Mouse (Mus musculus): ENCODE results near the gene Tns1. TPM values are rescaled to one million over a fixed set of nuclear protein-coding genes. Genes with fewer than 3 reads are reported as not detected.

Tns1 gene
- polyA plus RNA-seq, 1 experiment from 2014 or later: 8.2 TPM

DNA sequence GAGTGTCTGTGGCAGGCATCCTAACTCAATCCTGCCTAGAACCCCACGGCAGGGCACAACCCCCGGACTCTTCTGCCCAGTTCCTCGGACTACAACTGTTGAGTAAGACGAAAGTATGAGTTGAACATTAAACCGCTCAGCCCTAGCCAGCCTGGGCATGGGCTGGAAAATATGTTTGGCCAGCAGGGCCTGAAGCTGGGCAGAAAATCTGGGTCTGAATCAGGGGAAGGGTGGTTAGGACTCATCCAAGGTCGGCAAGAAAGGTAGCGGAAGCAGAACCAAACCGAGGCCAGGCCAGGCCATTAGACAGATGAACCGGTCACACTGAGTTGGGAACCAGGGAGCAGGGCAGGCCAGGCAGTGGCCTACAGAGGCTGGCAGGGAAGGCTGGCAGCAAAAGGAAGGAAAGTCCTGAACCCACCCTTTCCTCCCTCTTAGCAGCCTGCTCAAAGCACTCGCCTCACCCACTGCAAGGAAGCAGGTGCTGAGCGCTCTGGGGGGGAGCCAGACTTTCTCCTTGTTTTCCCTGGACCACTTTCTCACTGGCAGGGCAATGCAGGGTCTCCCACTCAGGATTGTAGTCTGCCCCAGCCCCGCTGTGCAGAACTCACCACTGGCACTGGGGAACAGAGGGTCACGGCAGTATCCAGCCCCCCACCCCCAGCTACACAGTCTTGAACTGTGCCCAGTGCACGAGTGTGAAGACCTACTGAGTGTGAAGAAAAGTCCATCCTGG is 110.8 kb downstream of the Tns1 start:
- Histone ChIP-seq H3K4me1 (ENCODE audit: control insufficient read depth, insufficient read depth, low read length) (no peaks in the 10 kb centered on the region), H3K4me2 (ENCODE audit: low read length) (no peak overlapping the region), H3K27ac (ENCODE audit: low read length) (no peak overlapping the region), H3K4me3 (ENCODE audit: low read depth, low read length) (no peak overlapping the region), H3K27me3 (ENCODE audit: control insufficient read depth, insufficient read depth, low read depth, low read length) (no peaks in the 10 kb centered on the region), H3K9ac (ENCODE audit: low read depth, low read length) (no peak overlapping the region), H3K9me3 (replicated peaks; ENCODE audit: control insufficient read depth, low read length, poor library complexity, severe bottlenecking) (no peaks in the 10 kb centered on the region), H3K36me3 (ENCODE audit: control insufficient read depth, insufficient read depth, low read length) (no peaks in the 10 kb centered on the region)
- 89% methylated on average over 14 of the region's 14 CpGs for WGBS
- ATAC-seq: no peak

DNA sequence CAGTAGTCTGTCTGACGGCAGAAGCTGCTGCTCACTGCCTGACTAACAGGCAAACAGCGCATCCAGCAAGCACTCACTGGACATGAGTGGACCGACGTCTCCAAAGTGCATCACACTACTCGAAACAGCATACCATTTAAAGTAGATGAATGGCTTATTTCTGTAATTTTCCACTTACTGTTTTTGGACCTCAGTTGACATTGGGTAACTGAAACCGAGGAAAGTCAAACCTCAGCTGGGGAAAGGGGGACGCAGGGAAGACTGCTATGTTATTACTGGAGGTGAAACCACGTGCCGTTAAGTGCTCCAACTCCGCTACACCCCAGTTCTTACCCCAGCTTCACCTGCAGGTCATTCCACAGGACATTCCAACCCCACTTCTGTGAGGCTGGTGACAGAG is 111.5 kb downstream of the Tns1 start:
- 92% methylated on average over 10 of the region's 10 CpGs for WGBS
- H3K27ac ChIP-seq (ENCODE audit: low read length): no peak overlapping the region
- ATAC-seq: no peak

DNA sequence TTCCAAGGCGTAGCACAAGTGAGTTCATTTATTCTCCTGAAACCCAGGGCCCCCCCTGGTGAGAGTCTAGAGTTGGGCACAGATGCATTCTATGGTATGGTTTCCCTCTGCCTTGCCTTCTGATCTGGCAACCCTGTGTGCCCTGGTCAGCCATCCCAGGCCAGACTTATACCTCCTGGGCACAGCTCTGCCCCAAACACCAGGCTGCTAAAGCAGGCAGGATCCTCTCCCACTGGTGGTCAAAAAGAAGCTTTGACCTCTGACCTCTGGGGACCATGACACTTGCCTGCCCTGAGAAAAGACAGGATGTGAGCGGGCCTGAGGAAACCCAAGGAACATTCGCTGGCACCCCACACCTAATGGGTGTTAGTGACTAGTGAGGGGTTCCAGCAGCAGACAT is 114.8 kb downstream of the Tns1 start:
- Histone ChIP-seq H3K9ac (ENCODE audit: low read depth, low read length) (no peak overlapping the region), H3K27me3 (ENCODE audit: control insufficient read depth, insufficient read depth, low read depth, low read length) (no peaks in the 10 kb centered on the region), H3K4me3 (ENCODE audit: low read depth, low read length) (no peak overlapping the region), H3K36me3 (ENCODE audit: control insufficient read depth, insufficient read depth, low read length) (no peaks in the 10 kb centered on the region), H3K4me2 (ENCODE audit: low read length) (no peak overlapping the region), H3K27ac (ENCODE audit: low read length) (no peak overlapping the region), H3K9me3 (replicated peaks; ENCODE audit: control insufficient read depth, low read length, poor library complexity, severe bottlenecking) (no peaks in the 10 kb centered on the region), H3K4me1 (ENCODE audit: control insufficient read depth, insufficient read depth, low read length) (no peaks in the 10 kb centered on the region)
- no peak for ATAC-seq
- WGBS: 92% methylated on average over 3 of the region's 3 CpGs

More for the DNA sequence above, 111.5 kb downstream of the Tns1 start:
- H3K36me3 ChIP-seq (ENCODE audit: control insufficient read depth, insufficient read depth, low read length): no peaks in the 10 kb centered on the region
- H3K4me1 ChIP-seq (ENCODE audit: control insufficient read depth, insufficient read depth, low read length): no peaks in the 10 kb centered on the region
- H3K4me3 ChIP-seq (ENCODE audit: low read depth, low read length): no peak overlapping the region
- H3K4me2 ChIP-seq (ENCODE audit: low read length): no peak overlapping the region
- no peaks in the 10 kb centered on the region for H3K9me3 ChIP-seq (replicated peaks; ENCODE audit: control insufficient read depth, low read length, poor library complexity, severe bottlenecking)
- no peaks in the 10 kb centered on the region for H3K27me3 ChIP-seq (ENCODE audit: control insufficient read depth, insufficient read depth, low read depth, low read length)
- H3K9ac ChIP-seq (ENCODE audit: low read depth, low read length): no peak overlapping the region

DNA sequence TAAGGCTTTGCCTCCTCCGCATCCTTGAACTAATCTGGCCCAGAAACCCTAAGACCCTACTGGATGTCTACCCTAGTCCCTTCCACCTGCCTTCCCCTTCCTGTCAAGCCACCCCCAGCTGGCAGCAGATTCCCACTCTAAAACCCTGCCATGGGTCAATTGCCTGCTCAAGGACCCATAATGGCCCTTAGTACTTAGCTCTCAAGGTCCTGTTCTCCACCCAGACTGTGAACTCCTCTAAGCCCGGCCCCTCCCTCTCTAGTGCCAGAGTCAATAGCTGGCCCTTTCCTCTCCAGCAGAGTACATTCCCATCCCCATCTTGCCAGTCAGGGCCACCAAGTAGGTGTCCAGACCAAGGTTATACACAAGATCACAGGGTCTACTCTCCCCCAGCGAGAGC is 115.3 kb downstream of the Tns1 start:
- Histone ChIP-seq H3K9me3 (replicated peaks; ENCODE audit: control insufficient read depth, low read length, poor library complexity, severe bottlenecking) (no peaks in the 10 kb centered on the region), H3K36me3 (ENCODE audit: control insufficient read depth, insufficient read depth, low read length) (no peaks in the 10 kb centered on the region), H3K4me2 (ENCODE audit: low read length) (no peak overlapping the region), H3K4me3 (ENCODE audit: low read depth, low read length) (no peak overlapping the region), H3K4me1 (ENCODE audit: control insufficient read depth, insufficient read depth, low read length) (no peaks in the 10 kb centered on the region), H3K9ac (ENCODE audit: low read depth, low read length) (no peak overlapping the region), H3K27me3 (ENCODE audit: control insufficient read depth, insufficient read depth, low read depth, low read length) (no peaks in the 10 kb centered on the region), H3K27ac (ENCODE audit: low read length) (no peak overlapping the region)
- no peak for ATAC-seq
- 89% methylated on average over 3 of the region's 3 CpGs for WGBS

DNA sequence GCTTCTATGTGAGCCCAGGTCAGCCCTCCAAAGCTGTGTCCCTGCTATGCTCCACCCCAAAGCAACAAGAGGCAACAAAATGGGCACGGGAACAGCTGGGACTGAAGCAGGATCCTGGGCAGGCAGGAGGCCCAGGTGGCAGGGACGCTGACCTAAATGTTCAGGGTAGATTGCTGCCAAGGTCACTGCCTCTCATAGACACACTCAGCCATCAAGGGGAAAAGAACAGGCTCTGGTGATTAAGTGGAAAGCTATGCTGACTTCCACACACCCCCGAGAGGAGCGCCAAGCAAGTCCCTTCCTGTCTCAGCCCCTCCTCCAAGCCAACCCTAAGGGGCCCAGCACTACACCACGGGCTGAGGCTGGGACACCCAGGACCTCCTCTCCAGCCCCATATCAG is 115.8 kb downstream of the Tns1 start:
- no peak overlapping the region for H3K4me3 ChIP-seq (ENCODE audit: low read depth, low read length)
- no peaks in the 10 kb centered on the region for H3K9me3 ChIP-seq (replicated peaks; ENCODE audit: control insufficient read depth, low read length, poor library complexity, severe bottlenecking)
- H3K9ac ChIP-seq (ENCODE audit: low read depth, low read length): no peak overlapping the region
- no peaks in the 10 kb centered on the region for H3K4me1 ChIP-seq (ENCODE audit: control insufficient read depth, insufficient read depth, low read length)
- H3K36me3 ChIP-seq (ENCODE audit: control insufficient read depth, insufficient read depth, low read length): no peaks in the 10 kb centered on the region
- WGBS: 74% methylated on average over 5 of the region's 5 CpGs
- H3K27ac ChIP-seq (ENCODE audit: low read length): no peak overlapping the region
- ATAC-seq: no peak
- no peak overlapping the region for H3K4me2 ChIP-seq (ENCODE audit: low read length)
- H3K27me3 ChIP-seq (ENCODE audit: control insufficient read depth, insufficient read depth, low read depth, low read length): no peaks in the 10 kb centered on the region

DNA sequence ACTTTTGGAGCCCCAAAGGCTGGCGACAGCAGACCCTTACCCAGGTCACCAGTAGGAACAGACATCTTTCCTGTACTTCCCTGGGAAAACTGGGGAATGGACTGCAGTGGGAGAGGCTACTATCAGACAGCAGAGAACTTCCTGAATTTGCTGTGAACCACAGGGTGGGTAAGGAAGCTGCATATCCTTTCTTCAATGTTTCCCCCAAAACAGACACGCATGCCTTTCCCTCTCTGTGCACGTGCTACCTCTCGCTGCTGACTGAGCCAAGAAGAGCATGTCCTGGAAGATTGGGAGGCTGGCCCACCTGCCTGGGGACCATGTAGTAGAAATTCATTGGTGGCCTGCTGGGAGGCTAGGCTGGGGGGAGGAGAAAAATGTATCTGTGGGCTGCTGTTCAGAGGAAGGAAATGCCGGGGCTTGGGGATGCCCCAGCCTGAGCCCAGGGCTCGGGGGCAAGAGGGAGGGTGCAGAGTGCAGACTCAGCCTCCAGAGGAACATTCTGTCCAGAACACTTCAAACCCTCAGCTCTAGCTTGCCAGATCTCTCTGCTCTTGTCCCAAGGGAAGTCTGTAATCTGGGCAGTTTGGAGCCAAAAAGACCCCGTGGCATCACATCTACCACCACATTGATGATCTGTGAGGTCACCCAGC is 116.7 kb downstream of the Tns1 start:
- Histone ChIP-seq H3K27me3 (ENCODE audit: control insufficient read depth, insufficient read depth, low read depth, low read length) (no peaks in the 10 kb centered on the region), H3K4me2 (ENCODE audit: low read length) (no peak overlapping the region), H3K4me1 (ENCODE audit: control insufficient read depth, insufficient read depth, low read length) (no peaks in the 10 kb centered on the region), H3K27ac (ENCODE audit: low read length) (no peak overlapping the region), H3K9ac (ENCODE audit: low read depth, low read length) (no peak overlapping the region), H3K9me3 (replicated peaks; ENCODE audit: control insufficient read depth, low read length, poor library complexity, severe bottlenecking) (no peaks in the 10 kb centered on the region), H3K4me3 (ENCODE audit: low read depth, low read length) (no peak overlapping the region), H3K36me3 (ENCODE audit: control insufficient read depth, insufficient read depth, low read length) (no peaks in the 10 kb centered on the region)
- 73% methylated on average over 7 of the region's 7 CpGs for WGBS
- no peak for ATAC-seq

DNA sequence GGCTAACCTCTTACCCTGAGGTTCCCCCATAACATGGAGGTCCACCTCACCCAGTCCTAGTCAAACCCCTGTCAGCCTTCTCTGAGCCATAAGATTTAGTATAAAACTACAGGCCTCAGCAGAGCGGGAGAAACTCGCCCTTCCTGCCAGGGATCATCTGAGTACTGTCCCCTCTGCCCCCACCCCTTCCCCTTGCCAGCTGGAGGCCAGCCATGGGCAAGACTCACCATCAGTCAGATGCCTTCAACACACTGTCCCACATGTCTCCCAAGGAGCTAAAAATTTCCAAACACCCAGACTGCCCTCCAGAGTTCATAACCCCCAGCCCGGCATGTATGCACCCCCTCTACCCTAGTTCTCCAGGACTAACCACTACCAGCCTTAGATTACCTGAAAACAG is 119.2 kb downstream of the Tns1 start:
- H3K9ac ChIP-seq (ENCODE audit: low read depth, low read length): no peak overlapping the region
- no peaks in the 10 kb centered on the region for H3K4me1 ChIP-seq (ENCODE audit: control insufficient read depth, insufficient read depth, low read length)
- no peak for ATAC-seq
- H3K4me3 ChIP-seq (ENCODE audit: low read depth, low read length): no peak overlapping the region
- no peak overlapping the region for H3K27ac ChIP-seq (ENCODE audit: low read length)
- H3K36me3 ChIP-seq (ENCODE audit: control insufficient read depth, insufficient read depth, low read length): no peaks in the 10 kb centered on the region
- WGBS: 92% methylated on average over 3 of the region's 3 CpGs
- H3K27me3 ChIP-seq (ENCODE audit: control insufficient read depth, insufficient read depth, low read depth, low read length): no peaks in the 10 kb centered on the region
- no peaks in the 10 kb centered on the region for H3K9me3 ChIP-seq (replicated peaks; ENCODE audit: control insufficient read depth, low read length, poor library complexity, severe bottlenecking)
- H3K4me2 ChIP-seq (ENCODE audit: low read length): no peak overlapping the region

DNA sequence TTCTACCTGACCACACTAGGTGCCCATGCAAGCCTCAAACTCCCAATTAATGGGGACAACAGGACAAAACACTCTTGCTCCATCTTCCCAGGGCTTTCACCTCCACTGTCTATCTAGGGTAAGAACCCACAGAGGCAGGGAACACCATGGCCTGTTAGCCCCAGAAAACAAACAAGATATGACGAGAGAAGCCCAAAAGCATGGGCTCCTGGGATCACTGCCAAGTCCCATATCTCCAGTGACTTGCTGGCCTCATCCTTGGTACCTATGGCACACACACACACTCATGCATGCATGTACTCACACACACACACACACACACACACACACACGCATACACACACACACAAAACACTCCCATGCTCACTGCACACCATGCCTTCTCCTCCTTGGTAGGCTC is 120.5 kb downstream of the Tns1 start:
- Histone ChIP-seq H3K36me3 (ENCODE audit: control insufficient read depth, insufficient read depth, low read length) (no peaks in the 10 kb centered on the region), H3K27ac (ENCODE audit: low read length) (no peak overlapping the region), H3K4me3 (ENCODE audit: low read depth, low read length) (no peak overlapping the region), H3K9ac (ENCODE audit: low read depth, low read length) (no peak overlapping the region), H3K4me1 (ENCODE audit: control insufficient read depth, insufficient read depth, low read length) (no peaks in the 10 kb centered on the region), H3K27me3 (ENCODE audit: control insufficient read depth, insufficient read depth, low read depth, low read length) (no peaks in the 10 kb centered on the region), H3K4me2 (ENCODE audit: low read length) (no peak overlapping the region), H3K9me3 (replicated peaks; ENCODE audit: control insufficient read depth, low read length, poor library complexity, severe bottlenecking) (no peaks in the 10 kb centered on the region)
- WGBS: 77% methylated on average over 2 of the region's 2 CpGs
- no peak for ATAC-seq

DNA sequence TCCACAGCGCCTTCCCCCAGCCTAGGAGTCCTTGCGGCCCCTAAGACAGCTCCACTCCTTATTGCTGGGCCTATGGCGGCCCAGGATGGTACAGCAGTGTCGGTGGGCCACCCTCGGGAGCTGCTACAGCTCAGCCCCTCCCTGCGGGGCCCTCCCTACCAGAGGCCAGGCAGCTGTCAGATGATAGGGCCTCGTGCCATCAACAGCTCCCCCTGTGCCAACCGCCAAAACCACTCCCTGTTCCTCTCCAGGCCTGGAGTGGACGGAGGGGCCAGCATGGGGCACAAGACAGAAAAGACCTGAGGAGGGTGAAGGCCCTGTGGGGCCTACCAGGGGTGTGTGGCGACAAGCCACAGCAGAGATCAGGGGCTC is 122.8 kb downstream of the Tns1 start:
- Histone ChIP-seq H3K36me3 (ENCODE audit: control insufficient read depth, insufficient read depth, low read length) (no peaks in the 10 kb centered on the region), H3K27ac (ENCODE audit: low read length) (no peak overlapping the region), H3K9me3 (replicated peaks; ENCODE audit: control insufficient read depth, low read length, poor library complexity, severe bottlenecking) (no peaks in the 10 kb centered on the region), H3K4me1 (ENCODE audit: control insufficient read depth, insufficient read depth, low read length) (no peaks in the 10 kb centered on the region), H3K27me3 (ENCODE audit: control insufficient read depth, insufficient read depth, low read depth, low read length) (no peaks in the 10 kb centered on the region), H3K9ac (ENCODE audit: low read depth, low read length) (no peak overlapping the region), H3K4me3 (ENCODE audit: low read depth, low read length) (no peak overlapping the region), H3K4me2 (ENCODE audit: low read length) (no peak overlapping the region)
- WGBS: 76% methylated on average over 10 of the region's 10 CpGs
- no peak for ATAC-seq
